Mouse (Mus musculus) liver, postnatal 0 days (tissue): ENCODE data around the gene Tmprss13. TPM values are rescaled to one million over a fixed set of nuclear protein-coding genes. Genes with fewer than 3 reads are reported as not detected.
A peak's percentile ranks its signal among the peaks of the same experiment; 100 is the strongest.

Experiments used
- ATAC-seq: fragments of 200-750 bp; cut with Nextera tagmentation; 2 replicates; pipeline ENCODE4 v1.8.0; 2017; ENCODE audit warnings: mild to moderate bottlenecking, moderate library complexity
- DNase-seq: peaks from one replicate; pipeline ENCODE4 v3.0.0-alpha.2; 2016
- H3K27ac ChIP-seq: fragments of 300-500 bp; sonication (generic); 2 replicates; pipeline ENCODE4 v1.5.1; 2014; ENCODE audit warnings: antibody characterized with exemption, moderate library complexity, mild to moderate bottlenecking, low read depth
- H3K27me3 ChIP-seq: fragments of 300-500 bp; sonication (generic); 2 replicates; pipeline ENCODE4 v1.6.1; 2014; ENCODE audit warnings: low read length, control low read depth, mixed read lengths; ENCODE audit not compliant: insufficient read depth
- H3K36me3 ChIP-seq: fragments of 300-500 bp; sonication (generic); replicated peaks from 2 replicates; pipeline ENCODE4 v1.6.1; 2014; ENCODE audit warnings: mild to moderate bottlenecking, control low read depth, low read length, moderate library complexity, mixed read lengths; ENCODE audit not compliant: insufficient read depth
- H3K4me1 ChIP-seq: fragments of 300-500 bp; sonication (generic); 2 replicates; pipeline ENCODE4 v1.6.1; 2014; ENCODE audit warnings: antibody characterized with exemption, mild to moderate bottlenecking, control low read depth; ENCODE audit not compliant: insufficient read depth
- H3K4me2 ChIP-seq: fragments of 300-500 bp; sonication (generic); 2 replicates; pipeline ENCODE4 v1.6.1; 2014; ENCODE audit warnings: low read depth, mild to moderate bottlenecking, low read length, moderate library complexity, mixed read lengths
- H3K4me3 ChIP-seq: fragments of 300-500 bp; sonication (generic); 2 replicates; pipeline ENCODE4 v1.5.1; 2014; ENCODE audit warnings: low read depth, low read length
- H3K9ac ChIP-seq: fragments of 300-500 bp; sonication (generic); replicated peaks from 2 replicates; pipeline ENCODE4 v1.6.1; 2014; ENCODE audit warnings: mild to moderate bottlenecking, moderate library complexity
- H3K9me3 ChIP-seq: fragments of 300-500 bp; sonication (generic); 2 replicates; pipeline ENCODE4 v1.6.1; 2016; ENCODE audit warnings: mild to moderate bottlenecking, control low read depth, low read length, mixed read lengths
- CTCF ChIP-seq: sonication (generic); IDR thresholded peaks from 2 replicates; pipeline ENCODE4 v1.5.1; 2016; ENCODE audit warnings: antibody characterized with exemption, low read depth
- EP300 ChIP-seq: IDR thresholded peaks from 2 replicates; pipeline ENCODE4 v1.6.1; 2016; ENCODE audit warnings: antibody characterized with exemption, low read depth, mild to moderate bottlenecking
- WGBS: fragments of 180-500 bp; shearing (Covaris S2); extraction: QIAGEN DNeasy Blood & Tissue Kit; methylation state at CpG from one replicate; pipeline ENCODE4 v1.1.7; 2014; ENCODE audit not compliant: insufficient replicate concordance; 5-methylcytosine and 5-hydroxymethylcytosine counted together
- polyA plus RNA-seq: library from polyadenylated mRNA; unstranded; fragments of >200 nt; fragmentation: Nextera tagmentation; extraction: Ambion mirVana; gene quantifications from 2 replicates; pipeline ENCODE4 v1.2.1, GENCODE M21; 2015

Gene Tmprss13
- polyA plus RNA-seq, 1 experiment from 2014 or later, result not detected

GRCm38 (mm10) chr9:45382834-45383233, 63.9 kb downstream of the Tmprss13 start:
- Histone ChIP-seq H3K27ac (no peak overlapping the region), H3K4me2 (no peak overlapping the region), H3K27me3 (no peaks in the 10 kb centered on the region), H3K9me3 (no peaks in the 10 kb centered on the region), H3K4me1 (no peaks in the 10 kb centered on the region), H3K36me3 (no peaks in the 10 kb centered on the region), H3K4me3 (no peak overlapping the region), H3K9ac (no peak overlapping the region)
- 77% methylated on average over 5 of the region's 5 CpGs for WGBS
- no peak for TF ChIP-seq EP300
- no peak for TF ChIP-seq CTCF
- ATAC-seq (no peak), DNase-seq (no peak)

GRCm38 (mm10) chr9:45383883-45384282, 65.0 kb downstream of the Tmprss13 start:
- Histone ChIP-seq H3K9me3 (no peaks in the 10 kb centered on the region), H3K9ac (no peak overlapping the region), H3K27me3 (no peaks in the 10 kb centered on the region), H3K4me2 (no peak overlapping the region), H3K4me3 (no peak overlapping the region), H3K36me3 (no peaks in the 10 kb centered on the region), H3K27ac (no peak overlapping the region), H3K4me1 (no peaks in the 10 kb centered on the region)
- ATAC-seq (no peak), DNase-seq (no peak)
- WGBS, result 88% methylated on average over 6 of the region's 6 CpGs
- TF ChIP-seq CTCF (no peak), EP300 (no peak)

GRCm38 (mm10) chr9:45386698-45387097, 67.8 kb downstream of the Tmprss13 start:
- ATAC-seq (no peak), DNase-seq (no peak)
- Histone ChIP-seq H3K4me1 (peaks cover 3% of the 10 kb centered on the region; the same call in 1 of the 2 replicates), H3K9ac (no peak overlapping the region), H3K4me3 (no peak overlapping the region), H3K4me2 (no peak overlapping the region), H3K9me3 (no peaks in the 10 kb centered on the region), H3K36me3 (no peaks in the 10 kb centered on the region), H3K27ac (no peak overlapping the region), H3K27me3 (no peaks in the 10 kb centered on the region)
- 34% methylated on average over 5 of the region's 5 CpGs for WGBS
- no peak for TF ChIP-seq EP300
- TF ChIP-seq CTCF, result no peak

GRCm38 (mm10) chr9:45388385-45388994, 69.6 kb downstream of the Tmprss13 start:
- Histone ChIP-seq H3K4me3 (no peak overlapping the region), H3K4me1 (peaks cover 3% of the 10 kb centered on the region; the same call in 1 of the 2 replicates), H3K9ac (no peak overlapping the region), H3K4me2 (no peak overlapping the region), H3K36me3 (no peaks in the 10 kb centered on the region), H3K9me3 (no peaks in the 10 kb centered on the region), H3K27me3 (no peaks in the 10 kb centered on the region), H3K27ac (no peak overlapping the region)
- peak; percentile 87 for DNase-seq
- 33% methylated on average over 12 of the region's 12 CpGs for WGBS
- peak; percentile 98 for TF ChIP-seq CTCF
- no peak for TF ChIP-seq EP300
- ATAC-seq, result peak; percentile 54; the same call in 1 of the 2 replicates

GRCm38 (mm10) chr9:45389596-45389995, 70.7 kb downstream of the Tmprss13 start:
- Histone ChIP-seq H3K9me3 (no peaks in the 10 kb centered on the region), H3K9ac (no peak overlapping the region), H3K36me3 (no peaks in the 10 kb centered on the region), H3K4me2 (no peak overlapping the region), H3K27ac (no peak overlapping the region), H3K4me1 (peaks cover 3% of the 10 kb centered on the region; the same call in 1 of the 2 replicates), H3K4me3 (no peak overlapping the region), H3K27me3 (no peaks in the 10 kb centered on the region)
- TF ChIP-seq EP300 (no peak), CTCF (no peak)
- 76% methylated on average over 8 of the region's 8 CpGs for WGBS
- DNase-seq (no peak), ATAC-seq (no peak)

- H3K27ac ChIP-seq, result no peak overlapping the region
- TF ChIP-seq CTCF (no peak), EP300 (no peak)
- no peaks in the 10 kb centered on the region for H3K9me3 ChIP-seq
- H3K4me3 ChIP-seq, result no peak overlapping the region
- H3K9ac ChIP-seq, result no peak overlapping the region
- 56% methylated on average over 7 of the region's 7 CpGs for WGBS
- H3K4me2 ChIP-seq, result no peak overlapping the region
- H3K4me1 ChIP-seq, result peaks cover 3% of the 10 kb centered on the region; the same call in 1 of the 2 replicates
- no peaks in the 10 kb centered on the region for H3K36me3 ChIP-seq
- no peaks in the 10 kb centered on the region for H3K27me3 ChIP-seq
- ATAC-seq (no peak), DNase-seq (no peak)
Observed at GRCm38 (mm10) chr9:45391299-45391698, 72.4 kb downstream of the Tmprss13 start.

GRCm38 (mm10) chr9:45395218-45395617, 76.3 kb downstream of the Tmprss13 start:
- Histone ChIP-seq H3K36me3 (no peaks in the 10 kb centered on the region), H3K4me3 (no peak overlapping the region), H3K27me3 (no peaks in the 10 kb centered on the region), H3K27ac (no peak overlapping the region), H3K4me1 (peaks cover 3% of the 10 kb centered on the region; the same call in 1 of the 2 replicates), H3K9me3 (no peaks in the 10 kb centered on the region), H3K4me2 (no peak overlapping the region), H3K9ac (no peak overlapping the region)
- DNase-seq (no peak), ATAC-seq (no peak)
- WGBS, result 71% methylated on average over 6 of the region's 6 CpGs
- TF ChIP-seq CTCF (no peak), EP300 (no peak)
